Mouse (Mus musculus) Patski (cell line): ENCODE measurements at regions not wholly inside any gene's neighbourhood (a gene's known extent, or its start where the extent isn't known, plus 50 kb on each side); places are given as distances from the start of the nearest gene placed in this dataset.

ENCODE experiments used
- ATAC-seq: fragments of 100-300 bp; one replicate; pipeline ENCODE4 v1.8.0; 2021
- CTCF ChIA-PET: fragments of 350-600 bp; sonication (Branson Sonifier 250); formaldehyde crosslinking; loops from one replicate; lab custom pipeline; 2022; ENCODE audit warnings: inconsistent platforms; lab: Charles Lee
- POLR2A ChIA-PET: fragments of 350-600 bp; sonication (Branson Sonifier 250); formaldehyde crosslinking; loops from one replicate; lab custom pipeline; 2022; ENCODE audit warnings: antibody characterized with exemption, inconsistent platforms; lab: Charles Lee
- DNase-seq: peaks from one replicate; pipeline ENCODE4 v3.0.0-alpha.2; 2011; ENCODE audit warnings: low read depth, low spot score
- H3K27me3 ChIP-seq: fragments of 371-371 bp; one replicate; pipeline ENCODE4 v1.5.1; 2021
- CTCF ChIP-seq: fragments of 100-300 bp; IDR thresholded peaks from one replicate; pipeline ENCODE4 v1.5.1; 2021
- in situ Hi-C: fragments of 300-500 bp; cut with MboI; formaldehyde crosslinking; loops from 3 replicates; pipeline ENCODE4 v1.11.1; 2018; ENCODE audit warnings: low pct_unique_long_range_greater_than_20kb, mixed read lengths

DNA sequence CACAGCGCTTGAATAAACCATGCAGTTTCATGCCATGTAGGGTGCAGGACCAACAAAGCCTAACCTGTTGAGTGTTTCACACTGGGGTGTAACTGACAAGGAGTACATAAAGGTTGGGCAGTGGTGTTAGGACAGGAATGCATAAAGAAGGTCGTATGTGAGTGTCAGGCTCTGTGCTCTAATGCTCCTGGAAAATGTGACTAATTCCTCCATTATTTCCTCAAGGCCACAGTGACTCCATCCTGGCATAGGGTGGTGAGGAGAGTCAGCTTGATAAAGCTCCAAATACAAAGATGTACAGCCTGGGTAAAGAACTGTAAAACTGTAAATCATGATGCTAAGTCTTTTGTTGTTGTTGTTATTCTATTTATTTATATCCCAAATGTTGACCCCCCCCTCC lies 393.1 kb upstream of the Nrp1 start:
- ChIA-PET CTCF (no interaction called here), POLR2A (interaction anchor here (0.9 kb wide), 1 partner anchor 12 kb away, joined by 3 read pairs; no protein-coding TSS in a partner anchor)
- in situ Hi-C loops, result loop anchor here (10.0 kb wide), 1 partner anchor 399 kb away; no protein-coding TSS in a partner anchor
- ATAC-seq (no peak), DNase-seq (peak; percentile 20)
- TF ChIP-seq CTCF, result no peak
- H3K27me3 ChIP-seq, result no peaks in the 10 kb centered on the region

DNA sequence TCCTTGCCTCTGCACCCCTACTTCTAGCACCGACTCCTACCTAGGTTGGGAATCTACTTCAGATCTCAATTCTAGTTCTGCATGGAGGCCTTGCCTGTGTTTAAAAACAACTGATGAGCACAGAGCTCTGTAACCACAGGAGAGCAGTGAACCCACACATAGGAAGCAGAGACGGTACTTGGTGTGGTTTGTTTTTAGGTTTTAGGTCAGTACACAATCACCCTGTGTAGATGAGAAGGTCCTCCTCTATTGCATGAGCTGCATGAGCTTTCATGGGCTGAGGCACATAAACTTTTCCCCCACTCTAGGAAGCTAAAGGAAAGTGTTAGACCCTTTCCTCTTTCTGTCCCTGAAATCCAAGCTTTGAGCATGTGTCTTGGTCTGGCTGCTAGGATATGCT lies 390.4 kb upstream of the Nrp1 start:
- CTCF ChIA-PET, result no interaction called here
- no peak for DNase-seq
- no peak for TF ChIP-seq CTCF

DNA sequence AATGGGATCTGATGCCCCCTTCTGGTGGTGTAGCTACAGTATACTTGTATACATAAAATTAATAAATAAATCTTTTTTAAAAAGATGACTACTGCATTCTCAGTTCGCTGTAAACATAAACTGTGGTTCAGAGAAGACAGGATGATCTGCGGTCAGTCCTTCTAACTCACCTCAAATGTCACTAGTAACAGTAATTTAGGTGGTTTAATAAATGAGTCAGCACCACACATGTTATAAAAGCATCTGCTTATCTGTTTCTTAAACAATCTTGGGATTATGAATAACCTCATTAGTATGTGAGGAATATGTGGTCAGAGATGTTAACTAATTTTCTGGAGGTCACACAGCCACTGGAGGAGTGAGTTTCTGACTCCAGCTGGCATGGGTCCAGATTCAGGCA lies 385.2 kb upstream of the Nrp1 start:
- DNase-seq (no peak), ATAC-seq (no peak)
- no peak for TF ChIP-seq CTCF
- in situ Hi-C loops, result no loop called here
- ChIA-PET CTCF (no interaction called here), POLR2A (no interaction called here)
- no peaks in the 10 kb centered on the region for H3K27me3 ChIP-seq

More for the DNA sequence above, 390.4 kb upstream of the Nrp1 start:
- POLR2A ChIA-PET, result interaction anchor here (0.6 kb wide), 1 partner anchor 23 kb away, joined by 6 read pairs; no protein-coding TSS in a partner anchor
- no peaks in the 10 kb centered on the region for H3K27me3 ChIP-seq
- no peak for ATAC-seq
- in situ Hi-C loops, result loop anchor here (10.0 kb wide), 1 partner anchor 397 kb away; no protein-coding TSS in a partner anchor

DNA sequence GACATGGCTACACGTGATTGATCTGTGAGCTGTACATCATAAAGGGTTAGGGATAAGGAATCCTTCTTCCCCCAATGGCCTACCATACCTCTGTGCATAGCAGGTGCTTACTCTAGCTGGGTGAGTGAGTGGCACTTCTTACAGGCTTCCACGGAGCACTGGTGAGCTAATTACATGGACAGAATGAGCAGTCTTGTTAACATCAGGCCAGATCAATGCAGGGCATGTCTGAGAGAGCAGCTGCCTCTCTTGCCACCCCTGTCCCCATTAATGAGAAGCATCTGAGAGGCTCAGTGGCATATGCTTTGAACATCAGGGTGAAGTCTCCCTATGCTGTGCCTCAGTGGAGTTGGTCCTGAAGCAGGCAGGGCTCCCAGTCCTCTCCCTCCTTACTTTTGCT lies 380.7 kb upstream of the Nrp1 start:
- no peak for TF ChIP-seq CTCF
- no peaks in the 10 kb centered on the region for H3K27me3 ChIP-seq
- DNase-seq, result no peak
- ChIA-PET POLR2A (no interaction called here), CTCF (no interaction called here)
- in situ Hi-C loops, result no loop called here
- ATAC-seq, result no peak

GRCm38 (mm10) chr8:127979180-127980030 lies 379.0 kb upstream of the Nrp1 start:
- in situ Hi-C loops, result no loop called here
- H3K27me3 ChIP-seq, result no peaks in the 10 kb centered on the region
- no peak for TF ChIP-seq CTCF
- DNase-seq (no peak), ATAC-seq (no peak)
- CTCF ChIA-PET, result no interaction called here
- POLR2A ChIA-PET, result no interaction called here

DNA sequence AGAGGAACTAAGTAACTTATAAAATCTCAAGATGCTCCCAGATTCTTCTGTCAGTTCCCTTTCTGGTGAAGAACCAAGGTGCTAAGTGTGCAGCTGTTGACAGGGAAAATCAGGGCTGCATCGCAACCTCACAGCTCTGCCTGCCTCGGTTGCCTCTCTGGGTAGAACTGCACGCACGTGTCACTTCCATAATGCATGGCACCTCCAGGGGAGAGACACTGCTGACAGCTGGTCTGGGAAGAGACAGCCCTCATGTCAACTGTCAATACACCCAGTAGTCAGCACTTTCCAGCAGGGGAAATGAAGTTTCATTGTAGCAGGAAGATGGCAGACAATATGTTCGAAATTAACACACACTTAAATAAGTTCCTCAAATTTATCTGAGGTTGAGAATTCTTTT lies 376.2 kb upstream of the Nrp1 start:
- no peaks in the 10 kb centered on the region for H3K27me3 ChIP-seq
- TF ChIP-seq CTCF, result no peak
- ChIA-PET CTCF (interaction anchor here (0.7 to 1.2 kb wide), 2 partner anchors 14 to 381 kb away, joined by 3 to 4 read pairs; no protein-coding TSS in a partner anchor), POLR2A (no interaction called here)
- ATAC-seq (no peak), DNase-seq (no peak)
- in situ Hi-C loops, result no loop called here

DNA sequence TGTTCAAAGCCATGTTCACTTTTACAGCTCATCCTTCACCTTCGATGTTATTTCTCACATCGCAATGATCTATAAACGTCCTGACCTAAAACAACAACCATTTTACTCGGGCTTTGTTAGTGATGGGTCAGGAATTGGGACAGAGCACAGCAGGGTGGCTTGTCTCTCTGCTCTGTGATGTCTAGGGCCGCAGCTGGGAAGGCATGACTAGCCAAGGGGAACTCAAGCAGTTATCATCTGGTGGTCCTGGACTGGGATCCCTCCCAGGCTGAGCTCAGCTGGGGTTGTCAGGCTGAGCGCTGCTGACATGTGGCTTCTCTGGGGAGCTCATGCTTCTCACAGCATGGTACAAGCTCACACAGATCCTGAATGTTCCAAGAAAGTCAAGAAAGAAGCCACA lies 372.8 kb upstream of the Nrp1 start:
- ATAC-seq, result no peak
- in situ Hi-C loops, result no loop called here
- POLR2A ChIA-PET, result no interaction called here
- CTCF ChIA-PET, result no interaction called here
- no peak for TF ChIP-seq CTCF
- no peaks in the 10 kb centered on the region for H3K27me3 ChIP-seq
- no peak for DNase-seq

- no peak for TF ChIP-seq CTCF
- H3K27me3 ChIP-seq, result no peaks in the 10 kb centered on the region
- DNase-seq (no peak), ATAC-seq (no peak)
- POLR2A ChIA-PET, result no interaction called here
- CTCF ChIA-PET, result no interaction called here
- in situ Hi-C loops, result no loop called here
These were observed 369.5 kb upstream of the Nrp1 start for GRCm38 (mm10) chr8:127988887-127989286.

- DNase-seq (no peak), ATAC-seq (no peak)
- in situ Hi-C loops, result no loop called here
- no peaks in the 10 kb centered on the region for H3K27me3 ChIP-seq
- TF ChIP-seq CTCF, result no peak
- ChIA-PET CTCF (interaction anchor here (1.3 kb wide), 2 partner anchors 11 to 30 kb away, joined by 3 read pairs; no protein-coding TSS in a partner anchor), POLR2A (no interaction called here)
These were observed 363.5 kb upstream of the Nrp1 start for GRCm38 (mm10) chr8:127994898-127995297.

DNA sequence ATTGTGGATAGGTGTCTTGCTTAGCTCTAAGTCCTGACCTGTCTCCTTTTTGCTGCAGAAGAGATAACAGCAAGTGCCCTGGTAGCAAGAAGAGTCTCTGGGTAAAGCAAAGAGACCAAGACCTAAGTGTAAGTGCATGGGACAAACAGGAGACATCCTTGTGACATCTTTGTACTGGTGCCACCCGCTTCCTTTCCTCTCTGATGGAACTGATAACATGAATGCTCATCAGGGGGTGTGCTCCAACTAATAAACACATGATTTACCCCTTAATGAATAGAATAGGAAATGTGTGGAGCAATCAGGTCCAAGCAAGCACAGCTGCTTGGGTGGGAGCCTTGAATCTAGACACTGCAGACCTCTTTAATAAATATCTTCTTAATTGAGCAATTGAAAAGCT lies 362.9 kb upstream of the Nrp1 start:
- no peaks in the 10 kb centered on the region for H3K27me3 ChIP-seq
- DNase-seq (no peak), ATAC-seq (no peak)
- in situ Hi-C loops, result no loop called here
- POLR2A ChIA-PET, result no interaction called here
- TF ChIP-seq CTCF, result no peak
- CTCF ChIA-PET, result interaction anchor here (0.7 to 1.3 kb wide), 3 partner anchors 12 to 29 kb away, joined by 3 read pairs; no protein-coding TSS in a partner anchor

GRCm38 (mm10) chr8:128002386-128002785 lies 356.0 kb upstream of the Nrp1 start:
- in situ Hi-C loops, result no loop called here
- no peaks in the 10 kb centered on the region for H3K27me3 ChIP-seq
- ATAC-seq (no peak), DNase-seq (no peak)
- TF ChIP-seq CTCF, result no peak
- CTCF ChIA-PET, result no interaction called here
- POLR2A ChIA-PET, result no interaction called here
